Mouse (Mus musculus) left cerebral cortex, postnatal 10 days (tissue): ENCODE measurements around the gene Appl1. TPM values are rescaled to one million over a fixed set of nuclear protein-coding genes. Genes with fewer than 3 reads are reported as not detected.
A peak's percentile ranks its signal among the peaks of the same experiment; 100 is the strongest.
"Not testable (repeated sequence)": the region's sequence is repeated elsewhere in the genome, so short reads cannot be mapped to it uniquely, and the experiment has no call there.

Experiments used
- DNase-seq, 2 experiments: peaks; one replicate each; pipeline ENCODE4 v3.0.0; 2021 to 2022; ENCODE audit warnings: low spot score in 2 of 2, mixed read lengths in 1 of 2; ENCODE audit errors: extremely low spot score in 1 of 2
- intact Hi-C: fragments of 180-260 bp; cut with DNase I; formaldehyde crosslinking; loops from one replicate; pipeline ENCODE4 v1.15.1; 2025
- total RNA-seq, 2 experiments: library from RNA; stranded (reverse); gene quantifications; 2 replicates each; pipeline ENCODE4 v1.2.3; 2021

Appl1 gene
- total RNA-seq, 2 experiments from 2014 or later, result 58.0 to 61.3 TPM

- intact Hi-C loops, result no loop called here
- DNase-seq, result no peak
Observed at GRCm38 (mm10) chr14:26973089-26973488, 2.1 kb upstream of the Appl1 start.

GRCm38 (mm10) chr14:26970439-26970932 is 546 bp downstream of the Appl1 start:
- peak; percentile 94 to 97 for DNase-seq
- intact Hi-C loops, result no loop called here

GRCm38 (mm10) chr14:26969856-26970407 is 1.1 kb downstream of the Appl1 start:
- intact Hi-C loops, result no loop called here
- DNase-seq, result peak; percentile 44 to 77

- intact Hi-C loops, result no loop called here
- no peak for DNase-seq
Observed at GRCm38 (mm10) chr14:26969164-26969563, 1.9 kb downstream of the Appl1 start.

GRCm38 (mm10) chr14:26960518-26960917 is 10.5 kb downstream of the Appl1 start:
- DNase-seq, result no peak
- intact Hi-C loops, result no loop called here

- DNase-seq, intact Hi-C loops: not testable (repeated sequence)
Observed at GRCm38 (mm10) chr14:26956139-26956538, 14.9 kb downstream of the Appl1 start.

GRCm38 (mm10) chr14:26935558-26935957 is 35.5 kb downstream of the Appl1 start:
- intact Hi-C loops, result no loop called here
- DNase-seq, result no peak

- intact Hi-C loops, result no loop called here
- DNase-seq, result no peak
Observed at GRCm38 (mm10) chr14:26934891-26935290, 36.1 kb downstream of the Appl1 start.

- no peak for DNase-seq
- intact Hi-C loops, result loop anchor here (5.0 kb wide), 1 partner anchor 257 kb away; the partner anchor contains the start of gene Pde12
Observed at GRCm38 (mm10) chr14:26923702-26924421, 47.2 kb downstream of the Appl1 start.

GRCm38 (mm10) chr14:26919310-26919709 is 51.7 kb downstream of the Appl1 start:
- intact Hi-C loops, result no loop called here
- DNase-seq, result no peak

GRCm38 (mm10) chr14:26913681-26914268 is 57.3 kb downstream of the Appl1 start:
- intact Hi-C loops, result no loop called here
- DNase-seq, result no peak

- DNase-seq, result no peak
- intact Hi-C loops, result no loop called here
Observed at GRCm38 (mm10) chr14:26911826-26912225, 59.2 kb downstream of the Appl1 start.

- DNase-seq, result no peak
- intact Hi-C loops, result no loop called here
Observed at GRCm38 (mm10) chr14:26911201-26911600, 59.8 kb downstream of the Appl1 start.

- intact Hi-C loops, DNase-seq: not testable (repeated sequence)
Observed at GRCm38 (mm10) chr14:26910461-26910860, 60.6 kb downstream of the Appl1 start.

- DNase-seq, result no peak
Observed at GRCm38 (mm10) chr14:26907401-26907800, 63.6 kb downstream of the Appl1 start.

GRCm38 (mm10) chr14:26900893-26901292 is 70.1 kb downstream of the Appl1 start:
- intact Hi-C loops, result no loop called here
- DNase-seq, result no peak

More at GRCm38 (mm10) chr14:26907401-26907800, 63.6 kb downstream of the Appl1 start:
- intact Hi-C loops, result no loop called here

- intact Hi-C loops, result no loop called here
- no peak for DNase-seq
Observed at GRCm38 (mm10) chr14:26899490-26899889, 71.5 kb downstream of the Appl1 start.

GRCm38 (mm10) chr14:26894392-26894791 is 76.6 kb downstream of the Appl1 start, which contains the start of gene Asb14:
TSS of gene Asb14 (plus strand) at chr14:26894557.
- intact Hi-C loops, result no loop called here
- DNase-seq, result no peak

GRCm38 (mm10) chr14:26890777-26891176 is 80.3 kb downstream of the Appl1 start:
- intact Hi-C loops, result no loop called here
- no peak for DNase-seq

- intact Hi-C loops, result no loop called here
- no peak for DNase-seq
Observed at GRCm38 (mm10) chr14:26887244-26887643, 83.8 kb downstream of the Appl1 start.
